Mouse (Mus musculus) granulocyte monocyte progenitor cell, adult 5-6 weeks (primary cell): ENCODE results near the gene Il27. TPM values are rescaled to one million over a fixed set of nuclear protein-coding genes. Genes with fewer than 3 reads are reported as not detected.

Experiments
- ATAC-seq: replicated peaks from 2 replicates; pipeline ENCODE4 v1.8.0; 2016; ENCODE audit warnings: mild to moderate bottlenecking, moderate TSS enrichment, inconsistent platforms; ENCODE audit not compliant: poor library complexity, severe bottlenecking
- total RNA-seq, 2 experiments: library from RNA; stranded (forward) in 1 of 2; stranded (reverse) in 1 of 2; fragments of 200-712, 200-1000 nt in 1 of 2; fragments of >200 nt in 1 of 2; fragmentation: Nextera tagmentation in 1 of 2; gene quantifications; 2 replicates each; pipeline ENCODE4 v1.2.3; 2014 to 2017

Gene Il27
- total RNA-seq, 2 experiments from 2014 or later = 1.2 TPM; not detected in 1

- no peak for ATAC-seq
These were observed 49.1 kb downstream of the Il27 start for GRCm38 (mm10) chr7:126545631-126546030.

GRCm38 (mm10) chr7:126541661-126542060, 53.1 kb downstream of the Il27 start:
- ATAC-seq = no peak

Other genes starting within 250 kb of the Il27 start
- gene Lat, start 225.4 kb downstream of the Il27 start, total RNA-seq (2014; fragmentation: Nextera tagmentation) = 2.4 and 4.8 TPM in 2 replicates
- 0.72 and 2.7 TPM in 2 replicates for gene Lat, start 225.4 kb downstream of the Il27 start, total RNA-seq (2017)
- 9.2 and 24.8 TPM in 2 replicates for gene Spns1, start 217.5 kb downstream of the Il27 start, total RNA-seq (2014; fragmentation: Nextera tagmentation)
- gene Spns1, start 217.5 kb downstream of the Il27 start, total RNA-seq (2017) = 11.5 and 14.7 TPM in 2 replicates
- gene Nfatc2ip, start 198.2 kb downstream of the Il27 start, total RNA-seq (2014; fragmentation: Nextera tagmentation) = 11.7 and 14.8 TPM in 2 replicates
- 14.6 and 15.9 TPM in 2 replicates for gene Nfatc2ip, start 198.2 kb downstream of the Il27 start, total RNA-seq (2017)
- not detected in 2 replicates for gene Cd19, start 180.1 kb downstream of the Il27 start, total RNA-seq (2014; fragmentation: Nextera tagmentation)
- 0.09 TPM in 1 of 2 replicates, not detected in the other for gene Cd19, start 180.1 kb downstream of the Il27 start, total RNA-seq (2017)
- gene Rabep2, start 166.2 kb downstream of the Il27 start, total RNA-seq (2014; fragmentation: Nextera tagmentation) = 11.3 and 16.2 TPM in 2 replicates
- gene Rabep2, start 166.2 kb downstream of the Il27 start, total RNA-seq (2017) = 12.3 and 16.9 TPM in 2 replicates
- gene Atp2a1, start 131.8 kb downstream of the Il27 start, total RNA-seq (2014; fragmentation: Nextera tagmentation) = 0.62 TPM in 1 of 2 replicates, not detected in the other
- not detected in 2 replicates for gene Atp2a1, start 131.8 kb downstream of the Il27 start, total RNA-seq (2017)
- 35.9 and 58.3 TPM in 2 replicates for gene Sh2b1, start 119.5 kb downstream of the Il27 start, total RNA-seq (2014; fragmentation: Nextera tagmentation)
- gene Sh2b1, start 119.5 kb downstream of the Il27 start, total RNA-seq (2017) = 15.6 and 17.3 TPM in 2 replicates
- gene Tufm, start 107.6 kb downstream of the Il27 start, total RNA-seq (2014; fragmentation: Nextera tagmentation) = 85.3 and 101 TPM in 2 replicates
- 75.5 and 86.7 TPM in 2 replicates for gene Tufm, start 107.6 kb downstream of the Il27 start, total RNA-seq (2017)
- gene Atxn2l, start 91.5 kb downstream of the Il27 start, total RNA-seq (2014; fragmentation: Nextera tagmentation) = 102 and 130 TPM in 2 replicates
- 27.4 and 28.9 TPM in 2 replicates for gene Atxn2l, start 91.5 kb downstream of the Il27 start, total RNA-seq (2017)
- 188 and 206 TPM in 2 replicates for gene Eif3c, start 28.5 kb downstream of the Il27 start, total RNA-seq (2014; fragmentation: Nextera tagmentation)
- gene Eif3c, start 28.5 kb downstream of the Il27 start, total RNA-seq (2017) = 229 and 239 TPM in 2 replicates
- 2.1 and 3.9 TPM in 2 replicates for gene Apobr, start 10.0 kb downstream of the Il27 start, total RNA-seq (2014; fragmentation: Nextera tagmentation)
- gene Apobr, start 10.0 kb downstream of the Il27 start, total RNA-seq (2017) = 4.2 and 6.2 TPM in 2 replicates
- gene Cln3, start 9.1 kb downstream of the Il27 start, total RNA-seq (2014; fragmentation: Nextera tagmentation) = 37.7 and 61.7 TPM in 2 replicates
- 9.6 and 16.3 TPM in 2 replicates for gene Cln3, start 9.1 kb downstream of the Il27 start, total RNA-seq (2017)
- gene Nupr1, start 35.9 kb upstream of the Il27 start, total RNA-seq (2014; fragmentation: Nextera tagmentation) = 0.92 and 1.3 TPM in 2 replicates
- 1.7 TPM in 1 of 2 replicates, not detected in the other for gene Nupr1, start 35.9 kb upstream of the Il27 start, total RNA-seq (2017)
- gene Sgf29, start 54.4 kb upstream of the Il27 start, total RNA-seq (2014; fragmentation: Nextera tagmentation) = 129 and 133 TPM in 2 replicates
- 53.3 and 79.1 TPM in 2 replicates for gene Sgf29, start 54.4 kb upstream of the Il27 start, total RNA-seq (2017)
- gene Sult1a1, start 81.5 kb upstream of the Il27 start, total RNA-seq (2014; fragmentation: Nextera tagmentation) = 0.85 TPM in 1 of 2 replicates, not detected in the other
- gene Sult1a1, start 81.5 kb upstream of the Il27 start, total RNA-seq (2017) = 0.56 and 1.6 TPM in 2 replicates
- 151 and 195 TPM in 2 replicates for gene Bola2, start 100.5 kb upstream of the Il27 start, total RNA-seq (2014; fragmentation: Nextera tagmentation)
- gene Bola2, start 100.5 kb upstream of the Il27 start, total RNA-seq (2017) = 135 and 158 TPM in 2 replicates
- 9.3 and 13.3 TPM in 2 replicates for gene Slx1b, start 100.8 kb upstream of the Il27 start, total RNA-seq (2014; fragmentation: Nextera tagmentation)
- gene Slx1b, start 100.8 kb upstream of the Il27 start, total RNA-seq (2017) = 5.4 and 6.3 TPM in 2 replicates
- gene Coro1a, start 112.8 kb upstream of the Il27 start, total RNA-seq (2014; fragmentation: Nextera tagmentation) = 497 and 510 TPM in 2 replicates
- 409 and 441 TPM in 2 replicates for gene Coro1a, start 112.8 kb upstream of the Il27 start, total RNA-seq (2017)
- gene Mapk3, start 164.7 kb upstream of the Il27 start, total RNA-seq (2014; fragmentation: Nextera tagmentation) = 90.7 and 111 TPM in 2 replicates
- gene Mapk3, start 164.7 kb upstream of the Il27 start, total RNA-seq (2017) = 52.5 and 53.0 TPM in 2 replicates
- gene Gdpd3, start 171.4 kb upstream of the Il27 start, total RNA-seq (2014; fragmentation: Nextera tagmentation) = 13.0 and 27.7 TPM in 2 replicates
- 3.6 and 11.3 TPM in 2 replicates for gene Gdpd3, start 171.4 kb upstream of the Il27 start, total RNA-seq (2017)
- gene Ypel3, start 182.0 kb upstream of the Il27 start, total RNA-seq (2014; fragmentation: Nextera tagmentation) = 29.6 and 42.6 TPM in 2 replicates
- gene Ypel3, start 182.0 kb upstream of the Il27 start, total RNA-seq (2017) = 16.2 and 17.4 TPM in 2 replicates
- 0.58 TPM in 1 of 2 replicates, not detected in the other for gene Tbx6, start 186.5 kb upstream of the Il27 start, total RNA-seq (2014; fragmentation: Nextera tagmentation)
- not detected in 2 replicates for gene Tbx6, start 186.5 kb upstream of the Il27 start, total RNA-seq (2017)
- gene Ppp4c, start 197.6 kb upstream of the Il27 start, total RNA-seq (2014; fragmentation: Nextera tagmentation) = 160 and 219 TPM in 2 replicates
- gene Ppp4c, start 197.6 kb upstream of the Il27 start, total RNA-seq (2017) = 131 and 137 TPM in 2 replicates
- gene Fam57b, start 202.7 kb upstream of the Il27 start, total RNA-seq (2014; fragmentation: Nextera tagmentation) = not detected in 2 replicates
- not detected in 2 replicates for gene Fam57b, start 202.7 kb upstream of the Il27 start, total RNA-seq (2017)
- gene 4930451I11Rik, start 236.7 kb upstream of the Il27 start, total RNA-seq (2014; fragmentation: Nextera tagmentation) = not detected in 2 replicates
- gene 4930451I11Rik, start 236.7 kb upstream of the Il27 start, total RNA-seq (2017) = not detected in 2 replicates